Mouse (Mus musculus): Measurements from ENCODE around the gene 3830406C13Rik.

3830406C13Rik gene

GRCm38 (mm10) chr14:12342458-12343131 lies 58.6 kb downstream of the 3830406C13Rik start:
- no peak for DNase-seq (ENCODE audit: extremely low spot score, low read depth, low spot score)

- no peak for DNase-seq (ENCODE audit: extremely low spot score, low read depth, low spot score)
Measured at GRCm38 (mm10) chr14:12343451-12343941, 59.5 kb downstream of the 3830406C13Rik start.

- no peak for DNase-seq (ENCODE audit: extremely low spot score, low read depth, low spot score)
Measured at GRCm38 (mm10) chr14:12344061-12344745, 60.2 kb downstream of the 3830406C13Rik start.

- DNase-seq (ENCODE audit: extremely low spot score, low read depth, low spot score), result no peak
Measured at GRCm38 (mm10) chr14:12344746-12345240, 60.8 kb downstream of the 3830406C13Rik start.

- DNase-seq (ENCODE audit: extremely low spot score, low read depth, low spot score), result no peak
Measured at GRCm38 (mm10) chr14:12345241-12345921, 61.4 kb downstream of the 3830406C13Rik start.

- no peak for DNase-seq (ENCODE audit: extremely low spot score, low read depth, low spot score)
Measured at GRCm38 (mm10) chr14:12346011-12346864, 62.3 kb downstream of the 3830406C13Rik start.

GRCm38 (mm10) chr14:12346865-12347600 lies 63.1 kb downstream of the 3830406C13Rik start:
- DNase-seq (ENCODE audit: extremely low spot score, low read depth, low spot score), result no peak

- DNase-seq (ENCODE audit: extremely low spot score, low read depth, low spot score), result no peak
Measured at GRCm38 (mm10) chr14:12348089-12348488, 64.1 kb downstream of the 3830406C13Rik start, which contains the start of gene Fezf2. Fezf2 (minus strand) TSS chr14:12348189.

GRCm38 (mm10) chr14:12349334-12350090 lies 65.5 kb downstream of the 3830406C13Rik start:
- no peak for DNase-seq (ENCODE audit: extremely low spot score, low read depth, low spot score)

- no peak for DNase-seq (ENCODE audit: extremely low spot score, low read depth, low spot score)
Measured at GRCm38 (mm10) chr14:12350271-12350916, 66.4 kb downstream of the 3830406C13Rik start.
